Mouse (Mus musculus) megakaryocyte-erythroid progenitor cell, adult 5-6 weeks (primary cell): ENCODE results near the gene Kit. TPM values are rescaled to one million over a fixed set of nuclear protein-coding genes. Genes with fewer than 3 reads are reported as not detected.

Experiments used
- ATAC-seq: replicated peaks from 2 replicates; pipeline ENCODE4 v1.8.0; 2016; ENCODE audit warnings: mild to moderate bottlenecking, inconsistent platforms; ENCODE audit not compliant: severe bottlenecking, poor library complexity, low FRiP score, low TSS enrichment
- total RNA-seq, 2 experiments: library from RNA; stranded (forward) in 1 of 2; stranded (reverse) in 1 of 2; fragments of 200-1000, 215-1000 nt in 1 of 2; fragments of >200 nt in 1 of 2; fragmentation: Nextera tagmentation in 1 of 2; gene quantifications; 2 replicates each; pipeline ENCODE4 v1.2.3; 2014 to 2017

The Kit gene
- total RNA-seq, 2 experiments from 2014 or later, result 148 to 240 TPM

GRCm38 (mm10) chr5:75587781-75588180, 13.1 kb downstream of the Kit start:
- no peak for ATAC-seq

GRCm38 (mm10) chr5:75589552-75590346, 15.0 kb downstream of the Kit start:
- ATAC-seq, result peak; percentile 56; the same call in 1 of the 2 replicates

- ATAC-seq, result no peak
Measured at GRCm38 (mm10) chr5:75590961-75591360, 16.2 kb downstream of the Kit start.

- no peak for ATAC-seq
Measured at GRCm38 (mm10) chr5:75591567-75591966, 16.9 kb downstream of the Kit start.

GRCm38 (mm10) chr5:75595319-75595718, 20.6 kb downstream of the Kit start:
- ATAC-seq, result no peak

GRCm38 (mm10) chr5:75596211-75596610, 21.5 kb downstream of the Kit start:
- ATAC-seq, result no peak

GRCm38 (mm10) chr5:75597316-75597715, 22.6 kb downstream of the Kit start:
- ATAC-seq, result no peak

GRCm38 (mm10) chr5:75598491-75598890, 23.8 kb downstream of the Kit start:
- no peak for ATAC-seq

GRCm38 (mm10) chr5:75599991-75600390, 25.3 kb downstream of the Kit start:
- ATAC-seq, result no peak

GRCm38 (mm10) chr5:75604238-75604637, 29.5 kb downstream of the Kit start:
- no peak for ATAC-seq

- no peak for ATAC-seq
Measured at GRCm38 (mm10) chr5:75606898-75607297, 32.2 kb downstream of the Kit start.

GRCm38 (mm10) chr5:75607971-75608370, 33.3 kb downstream of the Kit start:
- ATAC-seq, result peak; percentile 82

- no peak for ATAC-seq
Measured at GRCm38 (mm10) chr5:75612380-75612779, 37.7 kb downstream of the Kit start.

- ATAC-seq, result no peak
Measured at GRCm38 (mm10) chr5:75612926-75613325, 38.2 kb downstream of the Kit start.

GRCm38 (mm10) chr5:75615000-75615571, 40.4 kb downstream of the Kit start:
- ATAC-seq, result no peak

GRCm38 (mm10) chr5:75615624-75616023, 40.9 kb downstream of the Kit start:
- no peak for ATAC-seq

GRCm38 (mm10) chr5:75622401-75622800, 47.7 kb downstream of the Kit start:
- ATAC-seq, result no peak

- ATAC-seq, result 0 out of 2 replicates have a peak, but pooled peaks have one; percentile 6
Measured at GRCm38 (mm10) chr5:75623007-75623406, 48.3 kb downstream of the Kit start.

- peak; percentile 31 for ATAC-seq
Measured at GRCm38 (mm10) chr5:75623520-75623919, 48.8 kb downstream of the Kit start.

GRCm38 (mm10) chr5:75623993-75624706, 49.4 kb downstream of the Kit start:
- ATAC-seq, result peak; percentile 91
